Mouse (Mus musculus) lung, postnatal 36 days (tissue): ENCODE results near the gene Nol4l.

ENCODE experiments used
- DNase-seq: peaks from one replicate; pipeline ENCODE4 v3.0.0; 2022; ENCODE audit warnings: mixed read lengths

Gene Nol4l

DNA sequence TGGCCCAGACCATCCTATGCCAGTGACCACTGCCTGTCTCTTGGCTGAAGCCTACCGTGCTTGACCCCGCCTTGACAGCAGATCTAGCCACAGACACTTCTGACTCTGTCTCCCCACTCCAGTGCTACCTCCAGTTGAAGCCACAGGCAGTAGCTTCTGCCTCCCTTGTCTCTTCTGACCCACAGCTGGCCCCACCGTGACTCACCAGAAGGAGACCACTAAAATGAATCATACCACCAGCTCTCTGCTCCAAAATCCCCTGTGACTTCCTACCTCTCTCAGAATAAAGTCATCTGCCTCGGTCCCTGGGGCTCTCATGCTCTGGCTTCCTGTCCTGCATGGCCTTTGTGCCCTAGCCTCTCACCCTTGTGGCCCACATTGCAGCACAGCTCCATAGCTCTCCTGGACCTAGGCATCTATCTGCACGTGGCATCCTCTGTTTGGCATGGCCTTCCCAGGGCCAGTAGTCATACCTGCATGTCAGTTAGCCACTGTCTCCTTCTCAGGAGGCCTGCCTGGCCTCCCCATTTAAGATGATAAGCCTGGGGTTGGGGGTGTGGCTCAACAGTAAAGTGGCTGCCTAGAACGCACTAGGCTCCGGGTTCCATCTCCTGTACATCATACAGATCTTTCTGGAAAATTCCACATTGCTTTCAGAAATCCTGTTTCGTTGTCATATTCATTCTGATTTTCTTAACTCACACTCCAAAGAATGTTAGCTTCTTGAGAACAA lies 13.3 kb upstream of the Nol4l start:
- peak; percentile 10 for DNase-seq

DNA sequence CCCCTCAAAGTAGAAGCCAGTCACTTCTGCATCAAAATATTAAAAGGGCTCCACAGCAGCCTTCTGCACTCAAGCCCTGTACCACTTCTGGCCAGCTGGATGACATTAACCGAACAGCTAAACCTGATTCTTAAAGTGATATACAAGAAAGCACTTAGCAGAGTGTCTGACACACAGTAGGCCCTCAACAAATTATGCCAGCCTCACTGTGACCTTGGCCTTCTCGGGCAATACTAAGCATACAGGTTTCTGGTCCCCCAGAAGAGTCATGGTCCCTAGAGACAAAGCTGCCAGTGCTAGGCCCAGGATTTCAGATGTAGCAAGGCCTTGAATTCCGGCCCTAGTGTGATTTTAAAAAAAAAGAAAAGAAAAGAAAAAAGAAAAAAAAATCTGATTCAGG lies 9.1 kb upstream of the Nol4l start:
- no peak for DNase-seq

GRCm38 (mm10) chr2:153533981-153534380 lies 4.2 kb upstream of the Nol4l start:
- DNase-seq = no peak

GRCm38 (mm10) chr2:153530948-153531347 lies 1.2 kb upstream of the Nol4l start:
- no peak for DNase-seq

DNA sequence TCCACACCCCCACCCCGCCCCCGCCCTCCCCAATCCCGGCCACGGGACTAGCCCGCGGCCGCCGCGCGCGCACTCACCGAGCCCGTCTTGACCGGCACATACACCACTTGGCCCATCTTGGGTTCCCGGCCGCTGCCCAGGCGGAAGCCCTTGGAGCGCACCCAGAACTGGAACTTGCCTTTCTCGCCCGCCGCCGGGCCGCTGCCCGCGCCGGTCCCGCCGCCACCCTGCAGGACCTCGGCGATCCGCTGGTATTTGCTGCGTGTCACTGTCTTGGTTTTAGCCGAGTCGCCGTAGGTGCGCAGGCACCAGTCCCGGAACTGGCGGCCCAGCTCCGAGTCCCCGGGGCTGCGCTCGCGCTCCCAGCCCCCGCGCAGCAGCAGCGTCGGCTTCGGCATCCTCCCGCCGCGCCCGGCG lies 398 bp downstream of the Nol4l start:
- DNase-seq = peak; percentile 35

- peak; percentile 28 for DNase-seq
These were observed 1.0 kb downstream of the Nol4l start for GRCm38 (mm10) chr2:153528571-153529364.

- peak; percentile 54 for DNase-seq
These were observed 1.9 kb downstream of the Nol4l start for GRCm38 (mm10) chr2:153527580-153528531.

- no peak for DNase-seq
These were observed 2.8 kb downstream of the Nol4l start for GRCm38 (mm10) chr2:153526850-153527530.

DNA sequence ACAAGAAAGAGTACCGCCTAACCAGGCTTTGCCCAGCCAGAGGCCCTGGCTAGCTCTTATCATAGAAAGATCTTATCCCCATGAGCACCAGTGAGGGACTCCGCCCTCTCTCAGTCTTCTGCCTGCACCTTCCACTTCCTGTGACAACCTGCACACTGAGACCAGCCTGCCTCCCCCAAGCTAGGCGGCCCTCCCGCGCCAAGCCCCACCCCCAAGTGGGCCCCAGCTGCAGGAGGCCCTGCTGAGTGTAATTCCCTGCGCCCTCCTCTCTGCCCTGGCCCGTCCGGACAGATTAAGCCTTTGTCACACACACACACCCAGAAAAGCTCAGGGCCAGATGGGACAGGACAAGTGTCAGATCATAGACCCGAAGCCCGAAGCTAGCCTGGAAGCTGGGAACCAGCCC lies 3.9 kb downstream of the Nol4l start:
- DNase-seq = peak; percentile 15

- no peak for DNase-seq
These were observed 5.0 kb downstream of the Nol4l start for GRCm38 (mm10) chr2:153524727-153525126.

- no peak for DNase-seq
These were observed 6.1 kb downstream of the Nol4l start for GRCm38 (mm10) chr2:153523656-153524055.

- no peak for DNase-seq
These were observed 6.6 kb downstream of the Nol4l start for GRCm38 (mm10) chr2:153523143-153523542.

GRCm38 (mm10) chr2:153522270-153522669 lies 7.5 kb downstream of the Nol4l start:
- DNase-seq = no peak

- DNase-seq = no peak
These were observed 9.7 kb downstream of the Nol4l start for GRCm38 (mm10) chr2:153520057-153520456.

DNA sequence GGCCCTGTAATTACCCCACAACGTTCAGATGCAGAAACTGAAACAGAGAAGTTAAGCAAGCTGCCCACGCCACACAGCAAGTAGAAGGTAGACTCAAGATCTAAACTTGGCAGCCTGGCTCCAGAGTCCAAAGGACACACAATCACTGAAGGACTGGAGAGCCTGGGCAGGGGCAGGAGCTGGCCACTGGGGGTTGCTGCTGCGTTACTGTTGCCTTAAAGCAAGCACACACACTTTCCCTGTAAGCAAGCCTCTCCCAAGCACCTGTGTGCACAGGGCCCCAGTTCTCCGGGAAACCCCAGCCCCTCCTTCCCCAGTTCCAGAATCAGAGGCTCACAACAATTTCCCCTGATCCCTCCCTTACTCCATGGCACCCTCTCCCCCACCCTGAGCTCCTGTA lies 12.8 kb downstream of the Nol4l start:
- peak; percentile 30 for DNase-seq

- no peak for DNase-seq
These were observed 14.2 kb downstream of the Nol4l start for GRCm38 (mm10) chr2:153515582-153515981.

DNA sequence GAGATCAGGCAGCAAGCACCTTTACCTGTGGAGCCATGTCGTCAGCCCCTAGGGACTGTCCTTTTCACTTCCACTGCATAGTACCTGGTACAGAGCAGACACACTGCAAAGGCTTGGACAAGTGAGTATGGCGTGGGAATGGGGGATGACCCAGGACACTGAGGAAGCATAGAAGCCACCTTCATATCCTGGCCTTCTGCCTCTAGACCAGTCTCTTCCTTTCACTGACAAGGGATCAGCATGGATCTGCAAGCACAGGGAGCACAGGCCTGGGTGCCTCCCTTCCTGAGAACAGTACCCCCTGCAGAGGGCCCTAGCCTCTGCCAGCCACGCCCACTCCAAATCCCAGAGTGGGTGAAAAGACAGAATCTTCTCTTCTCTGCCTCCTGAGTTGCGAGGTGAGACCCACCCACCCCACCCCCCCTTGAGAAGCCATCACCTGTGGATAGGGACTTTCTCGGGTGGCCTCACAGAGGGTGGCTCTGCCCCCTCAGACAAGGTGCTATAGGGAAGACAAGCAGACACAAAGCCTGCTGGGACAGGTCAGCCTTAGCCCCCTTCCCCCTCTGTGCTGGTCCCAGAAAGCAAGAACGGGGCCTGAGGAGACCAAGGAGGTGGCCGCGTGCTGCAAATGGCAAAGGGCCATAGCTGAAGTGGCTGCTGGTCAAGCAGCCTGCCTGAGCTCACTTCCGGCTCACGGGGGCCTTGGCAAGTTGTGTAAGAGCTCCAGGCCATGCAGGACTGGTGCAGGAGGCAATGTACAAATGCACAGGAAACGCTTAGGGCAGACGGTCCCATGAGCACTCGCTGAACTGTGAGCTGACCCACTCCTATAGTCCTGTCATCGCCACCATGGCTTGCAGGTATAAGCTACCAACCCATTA lies 15.0 kb downstream of the Nol4l start:
- peak; percentile 80 for DNase-seq

DNA sequence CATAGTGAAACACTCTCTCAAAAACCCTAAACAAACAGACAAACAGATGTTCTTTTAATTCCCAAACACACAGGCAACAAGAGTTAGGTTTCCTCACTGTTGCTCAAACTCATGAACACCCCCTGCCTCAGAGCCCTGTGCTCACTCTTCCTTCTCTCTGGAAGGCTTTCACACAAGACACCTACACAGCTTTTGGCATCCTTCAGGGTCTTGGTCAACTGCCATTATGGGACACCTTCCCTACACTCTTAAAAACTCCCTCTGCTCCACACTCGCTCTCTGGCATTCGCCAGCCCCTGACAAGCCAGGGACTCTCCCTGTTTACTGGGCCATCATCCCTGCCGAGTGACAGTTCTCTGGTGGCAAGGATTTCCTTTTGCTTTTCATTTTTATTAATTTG lies 15.8 kb downstream of the Nol4l start:
- no peak for DNase-seq

DNA sequence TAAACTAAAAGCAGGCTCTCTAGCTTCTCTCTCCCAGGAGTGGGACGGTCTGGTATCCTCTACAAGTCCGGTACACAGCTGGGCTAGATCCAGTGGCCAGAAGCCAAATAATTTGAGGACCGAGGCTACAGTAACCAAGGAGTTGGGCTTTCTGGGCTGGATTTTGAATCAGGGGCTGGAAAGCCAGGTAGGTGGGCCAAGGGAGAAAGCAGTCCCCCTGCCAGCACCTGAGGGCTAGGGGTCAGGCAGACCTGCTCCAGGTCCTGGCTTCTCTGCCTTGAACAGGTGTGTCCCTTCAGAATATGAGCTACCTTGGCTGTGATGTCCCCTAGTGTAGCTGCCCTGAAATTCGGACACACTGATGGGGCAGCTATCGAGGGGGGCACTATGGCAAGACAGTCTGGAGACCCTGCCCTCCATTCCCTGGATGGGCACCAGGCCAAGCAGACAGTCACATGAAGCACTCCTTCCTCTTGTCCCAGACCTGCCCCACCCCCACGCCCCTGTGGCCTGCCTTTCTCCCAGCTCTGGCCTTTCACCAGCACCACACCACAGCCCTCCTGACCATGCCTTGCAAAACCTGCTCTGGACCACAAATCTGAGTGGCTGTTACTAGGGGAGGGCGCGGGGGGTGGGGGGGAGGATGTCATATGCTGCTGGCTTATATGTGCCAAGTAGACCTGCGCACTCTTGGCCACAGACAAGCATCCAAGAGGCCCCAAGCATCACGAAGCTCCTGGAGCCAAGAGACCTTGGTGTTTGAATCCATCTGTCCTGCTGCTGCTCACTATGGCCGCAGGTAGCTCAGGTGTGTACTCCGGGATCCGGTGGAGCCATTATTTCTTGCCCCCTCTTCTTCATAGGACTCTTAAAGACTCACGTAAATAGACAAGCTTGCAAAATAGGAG lies 17.1 kb downstream of the Nol4l start:
- peak; percentile 59 for DNase-seq

GRCm38 (mm10) chr2:153511562-153511961 lies 18.2 kb downstream of the Nol4l start:
- no peak for DNase-seq
